Mouse (Mus musculus) gastrocnemius, postnatal 10 days (tissue): ENCODE data around the gene Afap1l2. TPM values are rescaled to one million over a fixed set of nuclear protein-coding genes. Genes with fewer than 3 reads are reported as not detected.

ENCODE experiments used
- DNase-seq: peaks from one replicate; pipeline ENCODE4 v3.0.0; 2021; ENCODE audit warnings: mixed read lengths
- total RNA-seq, 2 experiments: library from RNA; stranded (reverse); gene quantifications; 2 replicates each; pipeline ENCODE4 v1.2.3; 2021

Gene Afap1l2
- total RNA-seq, 2 experiments from 2014 or later, result 14.2 to 22.4 TPM

DNA sequence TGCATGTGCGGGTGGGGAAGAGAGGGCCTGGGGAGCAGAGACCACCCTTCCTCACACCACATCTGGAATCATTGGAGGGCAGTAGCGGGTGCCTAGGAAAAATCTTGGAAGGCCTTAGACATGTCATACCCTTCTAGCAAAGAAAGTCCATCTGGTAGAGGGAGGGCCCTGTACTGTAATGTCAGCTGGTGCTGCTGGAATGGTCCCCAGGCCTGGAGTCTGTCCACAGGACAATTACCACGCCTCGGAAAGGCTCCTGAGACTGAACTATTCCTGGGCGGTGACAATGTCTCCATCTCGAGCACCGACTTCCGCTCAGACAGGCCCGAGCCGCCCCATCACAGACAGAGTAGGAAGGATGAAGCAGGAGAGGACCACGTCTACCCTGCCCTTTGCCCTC, 67.5 kb downstream of the Afap1l2 start:
- peak; percentile 77 for DNase-seq

DNA sequence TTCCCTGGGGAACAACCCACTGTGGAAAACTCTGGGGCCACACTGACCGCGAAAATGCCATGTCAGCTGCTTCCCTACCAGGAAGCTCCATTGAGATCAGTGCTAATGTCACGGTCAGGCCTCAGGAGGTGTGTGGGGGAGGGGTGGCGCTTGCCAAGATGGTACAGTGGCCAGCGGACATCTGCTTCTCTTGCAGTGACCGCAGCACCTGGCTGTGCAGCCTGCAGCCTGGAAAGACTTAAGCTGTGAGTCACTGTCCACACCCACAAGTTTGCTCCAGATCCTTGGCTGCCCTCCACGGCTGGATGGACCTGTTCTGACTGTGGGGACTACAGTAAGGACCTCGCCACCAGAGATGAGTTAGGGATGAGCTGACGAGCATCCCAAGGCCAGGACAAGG, 68.2 kb downstream of the Afap1l2 start:
- peak; percentile 79 for DNase-seq

DNA sequence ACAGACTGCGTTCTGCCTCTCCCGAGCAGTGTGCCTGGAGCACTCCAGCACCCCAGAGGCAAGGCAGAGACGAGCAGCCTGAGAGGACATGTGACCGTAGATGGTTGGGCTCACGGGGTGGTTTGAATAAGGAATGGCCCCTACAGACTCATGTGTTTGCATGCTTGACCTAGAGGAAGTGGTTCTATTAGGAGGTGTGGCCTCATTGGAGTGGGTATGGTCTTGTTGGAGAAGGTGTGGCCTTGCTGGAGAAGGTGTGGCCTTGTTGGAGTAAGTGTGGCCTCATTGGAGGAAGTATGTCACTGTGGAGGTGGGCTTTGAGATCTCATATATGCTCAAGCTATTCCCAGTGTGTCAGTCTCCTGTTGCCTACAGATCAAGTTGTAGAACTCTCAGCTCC, 70.1 kb downstream of the Afap1l2 start:
- DNase-seq, result no peak

DNA sequence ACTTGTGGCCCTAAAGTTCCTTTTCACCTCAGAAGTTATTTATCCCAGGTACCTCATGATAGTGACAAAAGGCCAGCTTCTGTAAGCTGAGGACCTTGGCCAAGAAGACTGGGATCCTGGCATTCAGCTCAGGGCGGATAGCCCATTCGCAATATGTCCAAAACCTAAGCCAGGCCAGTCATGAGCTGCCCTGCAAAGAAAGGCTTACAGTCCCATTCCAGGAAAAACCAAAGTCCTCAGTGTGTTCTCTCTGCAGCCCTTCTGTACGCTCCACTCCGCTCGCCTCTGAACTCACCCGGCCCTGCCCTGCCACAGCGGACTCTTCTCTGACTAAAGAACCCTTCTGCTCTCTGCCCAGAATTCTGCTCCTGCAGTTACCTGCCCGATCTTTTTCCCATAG, 71.8 kb downstream of the Afap1l2 start:
- no peak for DNase-seq

DNA sequence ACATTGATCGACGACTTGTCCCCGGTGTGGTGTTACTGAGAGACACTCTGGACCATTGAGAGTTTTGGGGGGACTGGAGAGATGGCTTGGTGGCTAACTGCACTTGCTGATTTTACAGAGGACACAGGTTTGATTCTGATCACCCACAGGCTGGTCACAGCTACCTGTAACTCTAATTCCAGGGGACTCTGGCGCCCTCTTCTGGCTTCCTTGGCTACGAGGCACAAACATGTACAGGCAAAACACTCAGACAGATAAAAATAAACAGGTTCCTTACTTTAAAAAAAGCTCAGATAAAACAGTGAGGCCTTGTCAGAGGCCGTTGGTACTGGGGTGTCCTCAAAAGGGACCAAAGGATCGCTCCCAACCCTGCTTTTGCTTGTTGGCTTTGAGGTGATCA, 72.3 kb downstream of the Afap1l2 start:
- DNase-seq, result no peak

DNA sequence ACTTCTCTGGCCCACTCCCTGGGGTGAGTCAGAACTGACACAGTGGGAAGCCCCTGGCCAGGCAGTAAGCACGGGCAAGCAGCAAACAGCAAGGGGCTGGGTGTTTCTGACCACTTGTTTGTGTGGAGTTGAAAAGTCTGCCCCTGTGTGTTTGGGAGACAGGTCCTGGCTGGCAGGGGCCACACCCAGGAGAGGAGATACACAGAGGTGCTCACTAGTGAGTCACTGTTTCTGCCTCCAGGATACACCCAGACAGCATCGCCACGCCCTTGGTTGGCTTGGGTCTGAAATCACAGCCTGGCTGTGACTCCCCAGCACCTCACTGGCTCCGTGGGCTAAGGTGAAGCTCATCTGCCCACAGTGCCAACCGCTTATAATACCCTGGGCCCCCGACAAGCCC, 72.9 kb downstream of the Afap1l2 start:
- no peak for DNase-seq

DNA sequence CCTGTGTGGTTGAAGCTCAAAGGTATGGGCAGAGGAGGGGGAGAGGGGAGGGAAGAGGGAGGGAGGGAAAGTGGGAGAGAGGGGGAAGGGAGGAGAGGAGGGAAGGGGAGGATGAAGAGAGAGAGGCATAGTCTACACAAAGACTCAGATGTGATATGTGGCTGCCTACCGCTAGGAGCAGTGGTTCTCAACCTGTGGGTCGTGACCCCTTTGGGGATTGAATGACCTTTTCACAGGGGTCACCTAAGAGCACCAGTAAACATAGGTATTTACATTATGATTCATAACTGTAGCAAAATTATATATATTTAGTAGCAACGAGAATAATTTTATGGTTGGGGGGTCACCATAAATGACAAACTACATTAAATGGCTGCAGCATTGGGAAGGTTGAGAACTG, 74.2 kb downstream of the Afap1l2 start:
- no peak for DNase-seq

DNA sequence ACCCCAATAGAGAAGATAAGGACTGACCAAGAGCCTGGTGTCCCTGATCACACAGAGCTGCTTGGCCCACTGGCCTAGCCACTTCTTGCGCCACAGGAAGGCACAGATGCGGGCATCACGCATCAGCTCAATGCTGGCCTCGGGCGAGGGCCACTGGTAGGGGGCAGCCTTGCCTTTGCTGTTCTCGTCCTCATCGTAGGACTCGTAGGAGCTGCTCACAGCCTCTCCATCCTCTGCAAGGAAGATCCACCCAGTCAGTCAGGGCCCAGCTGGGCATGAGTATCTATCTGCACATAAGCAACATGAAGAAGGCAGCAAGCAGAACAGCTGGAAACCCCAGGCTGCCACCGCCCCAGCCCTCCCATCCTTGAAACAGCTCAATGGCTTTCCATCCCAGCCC, 78.0 kb downstream of the Afap1l2 start:
- no peak for DNase-seq

DNA sequence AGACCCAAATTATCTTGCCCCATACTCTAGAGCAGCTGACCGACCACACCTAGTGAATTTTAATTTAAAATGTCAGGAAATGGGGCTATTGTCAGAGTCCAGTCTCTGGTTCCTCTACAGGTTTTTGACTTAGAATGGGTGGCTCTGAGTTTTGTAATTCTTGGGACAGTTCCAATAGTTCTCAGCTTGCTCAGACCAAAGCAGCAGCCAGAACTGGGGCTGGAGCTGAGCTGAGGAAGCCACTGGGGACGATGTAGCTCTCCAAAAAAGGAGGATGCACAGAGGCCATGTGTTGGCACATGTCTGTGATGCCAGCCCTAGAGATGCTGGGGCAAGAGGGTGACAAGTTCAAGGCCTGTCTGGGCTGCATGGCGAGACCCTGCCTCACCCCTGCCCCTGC, 78.6 kb downstream of the Afap1l2 start:
- DNase-seq, result no peak

DNA sequence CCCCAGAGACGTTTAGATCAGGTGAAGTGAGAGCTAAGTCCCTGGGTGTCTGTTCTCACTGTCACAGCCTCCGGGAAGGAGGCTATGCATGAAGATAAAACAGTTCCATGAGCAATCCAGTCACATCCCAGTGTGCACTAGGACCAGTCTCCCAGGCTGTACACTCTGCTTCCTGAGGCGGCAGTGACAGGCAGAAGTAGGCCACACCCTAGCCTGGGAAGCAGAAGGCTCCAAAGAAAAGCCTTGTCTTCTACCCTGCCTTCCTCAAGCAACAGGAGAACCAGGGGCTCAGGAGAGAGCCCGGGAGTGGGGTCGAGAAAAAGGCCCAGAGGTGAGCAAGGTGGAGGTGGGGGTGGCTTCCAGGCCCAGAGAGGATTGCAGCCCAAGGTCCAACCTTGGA, 86.3 kb downstream of the Afap1l2 start:
- DNase-seq, result no peak

DNA sequence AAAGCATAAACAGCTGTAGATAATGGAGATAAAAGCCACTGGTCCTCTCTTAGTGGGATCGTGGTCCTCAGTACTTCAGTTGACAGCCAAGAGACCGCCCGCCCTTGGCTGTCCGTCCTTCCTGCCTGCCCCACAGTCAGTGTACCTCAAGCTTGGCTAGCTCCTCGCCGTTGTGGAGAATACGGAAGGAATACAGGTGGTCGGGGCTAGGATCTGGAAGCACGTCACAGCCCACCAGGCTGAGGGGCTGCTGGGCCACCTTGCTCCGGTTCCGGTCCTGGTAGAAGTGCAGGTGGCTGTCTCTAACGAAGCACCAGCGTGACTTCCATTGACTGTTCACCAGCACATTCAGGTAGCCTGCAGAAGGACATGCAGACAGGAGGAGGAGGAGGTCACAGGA, 87.8 kb downstream of the Afap1l2 start:
- DNase-seq, result no peak

DNA sequence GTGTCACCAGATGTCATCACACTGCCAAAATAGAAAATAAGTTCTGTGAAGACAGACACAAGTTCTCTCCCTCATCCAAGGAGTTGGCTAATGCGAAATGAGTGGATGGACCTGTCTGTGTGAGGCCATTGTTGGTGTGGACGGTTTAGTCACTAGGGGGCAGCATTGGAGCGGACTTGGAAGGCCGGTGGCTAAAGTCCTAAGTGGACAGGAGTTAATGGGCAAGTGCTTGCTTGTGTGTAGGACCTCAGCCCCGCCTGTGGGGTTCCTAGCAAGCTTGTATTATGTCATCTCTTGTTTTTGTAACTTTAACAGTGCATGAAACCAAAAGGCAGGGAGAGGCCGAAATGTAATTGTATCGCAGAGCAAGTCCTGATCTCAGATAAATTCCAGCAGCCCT, 88.4 kb downstream of the Afap1l2 start:
- DNase-seq, result peak; percentile 90

DNA sequence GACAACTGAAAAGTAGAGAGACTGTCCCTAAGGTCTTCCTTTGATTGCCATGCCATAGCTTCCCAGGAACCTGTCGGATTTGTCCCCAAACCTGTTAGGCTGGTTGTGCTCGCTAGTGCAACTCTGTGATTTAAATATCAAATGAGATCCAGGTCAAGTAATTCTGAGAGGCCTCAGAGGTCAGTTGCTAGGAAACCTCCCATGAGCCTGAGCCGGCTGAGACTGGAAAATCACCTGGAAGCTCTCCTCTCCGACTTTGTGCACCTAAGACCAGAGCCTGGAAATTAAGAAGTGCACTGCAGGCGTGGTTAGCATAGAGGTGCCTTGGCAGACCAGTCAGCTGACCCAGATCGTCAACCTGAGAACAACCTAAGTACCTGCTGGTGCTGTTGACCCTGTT, 92.9 kb downstream of the Afap1l2 start:
- no peak for DNase-seq

DNA sequence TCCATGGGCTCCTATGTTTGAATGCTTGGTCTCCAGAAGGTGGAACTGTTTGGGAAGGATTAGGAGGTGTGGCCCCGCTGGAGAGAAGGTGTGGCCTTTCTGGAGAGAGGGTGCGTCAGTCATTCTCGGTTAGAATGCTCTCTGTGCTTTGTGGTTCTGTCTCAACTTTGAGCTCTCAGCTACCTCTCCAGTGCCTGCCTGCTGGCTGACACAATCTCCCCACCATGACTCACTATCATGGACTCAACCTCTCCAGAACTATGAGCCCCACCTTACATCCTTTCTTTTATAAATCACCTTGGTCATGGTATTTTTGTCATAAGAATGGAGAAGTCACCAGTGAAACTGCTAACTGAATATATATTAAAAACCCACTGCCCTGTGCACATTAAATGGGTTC, 93.4 kb downstream of the Afap1l2 start:
- no peak for DNase-seq

DNA sequence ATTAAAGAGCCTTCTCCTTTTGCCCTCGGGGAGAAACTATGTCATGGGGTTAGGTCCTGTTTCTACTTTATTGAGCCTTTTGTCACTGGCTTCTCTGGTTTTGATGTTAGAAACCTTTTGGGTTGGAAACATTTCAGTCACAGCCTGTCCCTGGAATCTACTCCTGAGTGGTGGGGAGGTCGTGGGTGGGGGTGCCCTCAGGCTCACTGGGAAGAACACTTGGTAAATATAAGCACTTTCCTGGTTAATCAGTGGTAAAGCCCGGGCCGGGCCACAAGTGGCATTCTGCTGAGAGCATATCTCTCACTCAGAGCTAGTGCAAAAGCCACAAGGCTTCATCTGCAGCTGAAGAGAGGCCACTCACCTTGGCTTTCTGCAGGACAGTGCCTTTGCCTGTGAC, 94.3 kb downstream of the Afap1l2 start:
- DNase-seq, result no peak

DNA sequence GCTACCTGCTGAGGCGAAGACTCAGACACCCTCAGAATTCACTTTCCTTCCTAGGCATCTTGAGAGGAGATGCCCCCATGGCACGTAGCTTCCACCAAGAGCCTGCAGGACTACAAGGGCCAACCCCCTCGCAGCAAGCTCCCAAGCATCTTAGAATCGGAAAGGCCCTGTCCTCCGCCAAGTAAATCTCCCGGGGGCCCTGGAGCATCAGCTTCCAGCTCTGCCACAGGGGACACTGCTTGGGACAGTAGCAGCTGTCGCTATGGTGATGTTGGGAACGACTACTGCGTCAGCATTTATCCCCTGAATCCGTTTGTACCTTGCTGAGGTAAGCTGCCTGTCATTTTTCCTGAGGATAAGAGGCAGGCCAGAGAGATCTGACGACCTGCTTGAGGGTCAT, 97.5 kb downstream of the Afap1l2 start:
- no peak for DNase-seq

DNA sequence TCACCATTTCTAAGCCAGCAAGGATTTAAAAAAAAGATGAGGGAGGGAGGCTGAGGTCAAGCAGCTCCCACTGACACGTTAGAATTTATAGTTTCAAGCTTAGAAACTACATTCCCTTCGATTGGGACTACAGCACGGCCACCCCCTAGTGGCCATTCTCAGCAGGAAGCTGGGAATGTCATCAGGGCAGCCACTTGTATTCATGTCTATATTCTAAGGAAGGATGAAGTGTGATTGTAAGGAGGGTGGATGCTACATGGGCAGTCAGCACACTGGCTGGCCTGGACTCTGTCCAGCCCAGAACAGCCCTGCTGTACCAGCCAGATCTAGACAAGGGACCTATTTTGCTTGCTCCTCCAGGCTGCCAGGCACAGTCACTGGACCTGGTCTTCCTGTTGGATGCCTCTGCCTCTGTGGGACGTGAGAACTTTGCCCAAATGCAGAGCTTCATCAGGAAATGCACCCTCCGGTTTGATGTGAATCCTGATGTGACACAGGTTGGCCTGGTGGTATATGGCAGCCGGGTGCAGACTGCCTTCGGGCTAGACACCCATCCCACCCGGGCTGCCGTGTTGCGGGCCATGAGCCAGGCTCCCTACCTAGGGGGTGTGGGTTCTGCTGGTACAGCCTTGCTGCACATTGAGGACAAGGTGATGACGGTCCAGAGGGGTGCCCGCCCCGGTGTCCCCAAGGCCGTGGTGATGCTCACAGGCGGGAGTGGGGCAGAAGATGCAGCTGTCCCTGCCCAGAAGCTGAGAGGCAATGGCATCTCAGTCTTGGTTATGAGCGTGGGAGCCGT, 99.4 kb downstream of the Afap1l2 start:
- peak; percentile 37 for DNase-seq

DNA sequence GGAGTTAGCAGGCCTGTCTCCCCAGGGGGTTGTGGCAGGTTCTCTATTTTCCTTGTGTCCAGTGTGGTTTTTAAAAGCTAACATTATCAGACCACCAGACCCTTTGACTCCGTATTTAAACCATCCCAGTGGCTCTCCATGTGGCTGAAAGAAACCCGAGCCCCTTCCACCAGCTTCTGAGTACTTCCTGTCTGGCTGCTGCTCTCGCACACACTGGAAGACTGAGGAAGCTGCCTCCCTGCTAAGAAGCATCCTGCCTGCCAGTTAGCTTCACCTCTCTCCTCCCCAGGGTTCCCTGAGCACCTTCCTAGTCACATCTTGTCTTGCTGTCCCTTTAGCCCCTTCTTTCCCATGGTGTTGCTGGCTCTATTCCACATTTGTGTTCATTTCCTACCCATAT, 100.2 kb downstream of the Afap1l2 start:
- DNase-seq, result no peak

DNA sequence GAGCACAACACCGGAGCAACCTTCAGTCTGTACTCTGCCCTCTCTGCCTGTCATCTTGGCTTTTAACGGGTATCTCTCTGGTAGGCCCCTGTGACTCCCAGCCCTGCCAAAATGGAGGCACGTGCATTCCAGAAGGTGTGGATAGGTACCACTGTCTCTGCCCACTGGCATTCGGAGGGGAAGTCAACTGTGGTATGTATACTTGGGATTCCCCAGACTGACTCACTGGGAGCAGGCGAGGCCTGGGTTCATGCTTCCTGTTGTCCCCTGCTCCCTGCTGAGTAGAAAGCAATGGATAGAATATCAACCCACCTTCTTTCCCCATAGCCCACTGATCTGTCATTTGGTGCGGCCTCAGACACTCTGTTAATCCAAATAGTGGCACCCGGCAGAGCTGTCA, 102.6 kb downstream of the Afap1l2 start:
- DNase-seq, result no peak

DNA sequence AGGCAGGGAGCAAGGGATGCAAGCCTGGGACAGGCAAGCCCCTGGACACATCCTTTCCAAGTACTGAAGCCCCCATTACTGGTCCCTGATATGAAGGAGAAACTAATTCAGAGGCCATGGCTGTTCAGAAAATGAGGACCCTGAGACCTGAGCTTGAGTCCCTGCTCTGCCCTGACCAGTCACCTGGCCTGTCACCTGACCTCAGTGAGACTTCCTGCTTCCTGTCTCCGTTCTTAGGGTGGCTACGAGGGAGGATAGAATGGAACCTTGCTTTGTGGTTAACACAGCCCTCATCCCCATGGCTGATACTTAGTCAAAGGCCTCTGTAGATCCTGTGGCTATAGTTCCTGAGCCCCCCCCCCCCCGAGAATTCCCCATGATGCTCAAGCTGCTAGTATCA, 103.9 kb downstream of the Afap1l2 start:
- no peak for DNase-seq

DNA sequence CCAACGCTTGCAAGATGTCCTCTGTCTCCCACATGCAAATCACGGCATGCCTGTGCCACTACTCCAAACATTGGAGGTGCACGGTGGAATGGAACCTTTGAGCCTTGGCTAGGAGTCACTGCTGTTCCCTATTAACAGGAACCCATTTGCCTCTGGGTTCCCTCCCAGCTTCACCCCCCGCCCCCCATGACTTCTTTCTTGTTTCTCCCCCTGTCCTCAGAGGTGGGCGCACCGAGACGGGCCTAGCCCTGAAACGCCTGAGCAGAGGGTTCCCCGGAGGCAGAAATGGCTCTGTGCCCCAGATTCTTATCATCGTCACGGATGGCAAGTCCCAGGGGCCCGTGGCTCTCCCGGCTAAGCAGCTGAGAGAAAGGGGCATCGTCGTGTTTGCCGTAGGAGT, 110.4 kb downstream of the Afap1l2 start:
- DNase-seq, result no peak

DNA sequence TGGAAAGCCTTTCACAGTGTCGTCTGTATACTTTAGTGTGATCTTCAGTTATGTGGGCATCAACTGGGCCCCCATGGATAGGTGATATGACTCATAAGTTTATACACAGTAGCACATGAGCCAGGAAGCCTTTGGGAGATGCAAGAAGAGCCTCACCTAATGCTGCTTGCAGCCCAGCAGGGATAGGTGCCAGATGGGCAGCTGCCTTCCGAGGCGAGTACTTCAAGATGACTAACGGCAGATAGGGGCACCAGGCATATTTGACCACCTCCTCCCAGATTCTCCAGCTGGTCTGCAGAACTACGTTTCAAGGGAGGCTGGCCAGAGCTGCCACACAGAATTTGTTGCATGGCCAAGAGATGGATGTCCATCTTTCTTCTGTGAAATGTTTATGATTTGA, 114.7 kb downstream of the Afap1l2 start:
- no peak for DNase-seq

DNA sequence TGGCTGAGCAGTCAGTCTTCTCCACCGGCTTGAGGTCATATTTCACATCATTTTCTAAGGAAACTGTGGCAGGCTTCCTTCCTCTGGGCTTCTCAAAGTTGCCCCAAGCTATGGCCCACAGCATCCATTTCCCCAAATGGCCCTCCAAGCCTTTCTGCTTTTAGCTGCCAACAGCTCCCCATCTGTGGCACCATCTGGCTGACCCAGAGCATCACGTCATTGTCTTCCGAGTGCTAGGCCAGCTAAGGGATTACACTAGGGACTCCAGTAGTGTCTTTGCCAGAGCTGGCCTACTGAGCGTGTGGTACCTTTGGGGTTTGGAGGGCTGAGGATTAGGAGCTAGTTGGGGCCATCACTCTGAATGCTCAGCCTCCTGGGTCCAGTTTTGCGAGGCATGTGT, 115.4 kb downstream of the Afap1l2 start:
- no peak for DNase-seq

DNA sequence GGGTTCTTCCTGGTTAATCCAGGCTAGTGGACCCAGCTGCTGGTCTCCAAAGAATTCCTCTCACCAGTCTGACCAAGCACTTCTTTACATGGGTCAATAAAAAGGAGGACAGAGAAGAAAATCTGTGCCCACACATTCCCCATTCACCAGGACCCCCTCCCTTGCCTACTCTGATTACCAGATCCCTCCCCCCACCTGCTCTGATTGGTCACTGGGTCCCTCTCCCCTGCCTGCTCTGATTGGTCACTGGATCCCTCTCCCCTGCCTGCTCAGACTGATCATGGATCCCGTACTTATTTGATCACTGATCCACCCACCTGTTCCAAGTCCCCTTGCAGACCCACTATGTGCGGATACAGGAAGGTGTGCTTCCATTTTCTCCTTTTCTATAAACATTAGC, 116.6 kb downstream of the Afap1l2 start:
- DNase-seq, result no peak

DNA sequence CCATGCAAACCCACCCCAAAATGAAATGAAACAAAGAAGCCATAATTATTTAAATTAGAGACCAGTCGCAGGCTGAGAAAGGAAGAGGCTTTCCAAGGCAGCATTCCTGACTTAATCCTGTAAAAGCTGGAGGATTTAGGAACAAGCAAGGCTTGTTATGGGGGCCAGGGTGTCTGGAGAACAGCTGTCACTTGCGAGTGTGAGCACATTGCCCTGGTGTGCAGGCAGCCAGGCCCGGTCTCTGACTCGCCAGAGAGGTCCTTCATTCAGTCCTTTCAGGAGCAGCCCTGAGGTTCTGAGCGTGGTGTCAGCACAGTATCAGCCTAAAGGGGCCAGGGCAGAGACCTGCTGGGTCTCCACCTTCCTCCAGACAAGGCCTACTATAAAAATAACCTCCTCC, 119.4 kb downstream of the Afap1l2 start:
- DNase-seq, result no peak
